Mouse (Mus musculus): ENCODE measurements at regions not wholly inside any gene's neighbourhood (a gene's known extent, or its start where the extent isn't known, plus 50 kb on each side); places are given as distances from the start of the nearest gene placed in this dataset.

DNA sequence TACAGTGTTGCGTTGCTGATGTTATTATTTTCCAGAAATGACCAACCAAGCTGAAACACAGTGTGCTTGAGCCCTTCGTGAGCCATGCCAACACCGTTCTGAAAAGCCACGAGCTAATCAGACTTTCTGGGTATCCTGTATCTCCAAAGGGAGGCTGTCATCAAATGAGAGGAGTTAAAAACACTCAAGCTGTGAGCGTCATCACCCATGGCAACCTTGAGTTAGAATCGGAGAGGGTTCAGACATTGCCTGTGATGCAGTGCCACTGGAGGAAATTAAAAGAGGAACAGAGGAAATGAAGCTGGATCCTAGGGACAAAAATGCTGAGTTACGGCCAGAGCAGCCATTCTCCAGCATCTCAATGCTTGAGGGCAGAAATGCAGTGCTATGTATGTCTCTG lies 838.6 kb downstream of the Ntrk3 start:
- ATAC-seq (ENCODE audit: low read depth) (no peak), DNase-seq (ENCODE audit: low spot score) (no peak)
- no peak overlapping the region for H3K4me2 ChIP-seq (ENCODE audit: low read depth, low read length)
- H3K9me3 ChIP-seq (ENCODE audit: control insufficient read depth, low read length), result no peaks in the 10 kb centered on the region
- no peaks in the 10 kb centered on the region for H3K4me1 ChIP-seq (ENCODE audit: control insufficient read depth, insufficient read depth, low read length)
- H3K27me3 ChIP-seq (replicated peaks; ENCODE audit: control insufficient read depth, insufficient read depth, low read length), result no peaks in the 10 kb centered on the region
- no peak overlapping the region for H3K4me3 ChIP-seq (ENCODE audit: low read depth, low read length)
- H3K27ac ChIP-seq (replicated peaks; ENCODE audit: low read depth, low read length), result no peak overlapping the region
- no peak overlapping the region for H3K9ac ChIP-seq (ENCODE audit: low read depth, low read length)
- 77% methylated on average over 7 of the region's 7 CpGs for WGBS
- no peaks in the 10 kb centered on the region for H3K36me3 ChIP-seq (ENCODE audit: control insufficient read depth, insufficient read depth, low read length)

DNA sequence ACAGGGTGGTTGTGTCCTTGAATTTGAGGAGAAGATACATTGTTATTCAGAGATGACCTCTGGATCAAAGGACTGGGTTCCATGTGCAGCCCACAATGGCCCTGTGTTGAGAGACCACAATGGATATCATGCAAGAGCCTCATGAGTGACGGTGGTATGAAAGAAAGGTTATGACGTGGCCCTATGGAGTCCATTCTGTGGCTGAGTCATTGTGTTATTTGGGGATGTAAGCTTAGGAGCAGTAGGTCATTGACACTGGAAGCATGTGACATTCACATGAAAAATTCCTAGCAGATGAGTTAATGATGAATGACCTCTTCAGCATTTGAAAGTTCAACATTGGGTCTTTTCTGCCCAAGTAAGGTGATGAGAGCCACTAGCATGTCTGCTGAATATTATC lies 849.3 kb downstream of the Ntrk3 start:
- WGBS, result 66% methylated on average over 2 of the region's 2 CpGs
- no peak for ATAC-seq (ENCODE audit: low read depth)

DNA sequence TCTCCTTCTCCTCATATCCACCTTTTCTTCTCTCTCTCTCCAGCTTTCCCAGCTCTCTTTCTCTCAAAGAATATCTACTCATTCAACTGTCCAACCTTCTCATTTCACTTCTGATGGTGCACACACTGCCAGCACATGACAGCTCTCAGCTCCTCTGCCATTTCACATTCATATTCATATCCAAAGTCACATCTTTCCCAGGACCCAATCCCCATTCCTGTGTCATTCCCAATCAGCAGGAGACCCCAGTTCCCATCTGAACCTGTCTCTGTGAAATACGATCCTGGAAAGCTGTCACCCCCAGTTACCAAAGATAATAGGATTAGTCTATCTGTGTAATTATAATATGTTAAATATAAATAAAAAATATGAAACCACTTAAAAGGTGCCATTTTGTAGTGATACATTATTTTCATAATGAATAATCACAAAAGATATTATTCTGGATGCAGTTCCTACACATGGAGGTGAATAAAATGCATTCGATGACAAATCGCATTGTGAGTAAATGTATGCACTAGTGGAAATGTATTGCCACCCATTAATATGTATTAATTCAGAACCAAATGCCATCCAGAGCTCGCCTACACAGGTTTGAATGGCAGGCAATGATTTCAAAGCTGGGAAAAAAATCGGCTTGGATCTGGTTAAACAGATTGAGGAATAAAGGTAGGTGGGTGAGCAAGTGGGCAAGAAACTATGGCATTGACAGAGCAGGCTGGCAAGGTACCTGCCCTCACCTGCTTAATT lies 855.0 kb downstream of the Ntrk3 start:
- DNase-seq (ENCODE audit: low spot score) (no peak), ATAC-seq (ENCODE audit: low read depth) (no peak)
- H3K9me3 ChIP-seq (ENCODE audit: control insufficient read depth, low read length), result no peaks in the 10 kb centered on the region
- no peak overlapping the region for H3K4me3 ChIP-seq (ENCODE audit: low read depth, low read length)
- H3K9ac ChIP-seq (ENCODE audit: low read depth, low read length), result no peak overlapping the region
- no peaks in the 10 kb centered on the region for H3K4me1 ChIP-seq (ENCODE audit: control insufficient read depth, insufficient read depth, low read length)
- no peaks in the 10 kb centered on the region for H3K27me3 ChIP-seq (replicated peaks; ENCODE audit: control insufficient read depth, insufficient read depth, low read length)
- H3K27ac ChIP-seq (replicated peaks; ENCODE audit: low read depth, low read length), result no peak overlapping the region
- WGBS, result 80% methylated on average over 5 of the region's 5 CpGs
- H3K4me2 ChIP-seq (ENCODE audit: low read depth, low read length), result no peak overlapping the region
- H3K36me3 ChIP-seq (ENCODE audit: control insufficient read depth, insufficient read depth, low read length), result no peaks in the 10 kb centered on the region

More for the DNA sequence above, 849.3 kb downstream of the Ntrk3 start:
- H3K4me1 ChIP-seq (ENCODE audit: control insufficient read depth, insufficient read depth, low read length), result no peaks in the 10 kb centered on the region
- no peak overlapping the region for H3K27ac ChIP-seq (replicated peaks; ENCODE audit: low read depth, low read length)
- no peak overlapping the region for H3K4me3 ChIP-seq (ENCODE audit: low read depth, low read length)
- H3K9ac ChIP-seq (ENCODE audit: low read depth, low read length), result no peak overlapping the region
- no peak overlapping the region for H3K4me2 ChIP-seq (ENCODE audit: low read depth, low read length)
- DNase-seq (ENCODE audit: low spot score), result no peak
- no peaks in the 10 kb centered on the region for H3K9me3 ChIP-seq (ENCODE audit: control insufficient read depth, low read length)
- H3K27me3 ChIP-seq (replicated peaks; ENCODE audit: control insufficient read depth, insufficient read depth, low read length), result no peaks in the 10 kb centered on the region
- no peaks in the 10 kb centered on the region for H3K36me3 ChIP-seq (ENCODE audit: control insufficient read depth, insufficient read depth, low read length)

DNA sequence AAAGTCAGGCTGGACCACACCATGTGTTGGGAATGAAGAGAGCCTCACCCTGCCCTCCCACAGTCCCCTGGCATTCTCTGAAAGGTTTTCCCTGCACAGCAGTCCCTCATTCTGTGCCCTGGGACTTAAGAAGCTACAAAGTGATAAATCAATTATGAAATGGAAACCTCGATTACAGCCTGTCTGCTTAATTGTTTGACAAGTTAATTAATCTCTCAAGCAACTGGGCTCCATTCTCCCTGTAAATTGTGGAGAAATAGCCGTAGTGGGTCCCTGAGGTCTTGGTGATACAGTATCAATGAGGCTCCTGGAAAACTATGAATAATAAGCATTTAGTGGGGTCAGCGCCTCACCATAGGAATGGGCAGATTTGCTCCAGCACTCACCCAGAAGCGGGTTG lies 870.3 kb downstream of the Ntrk3 start:
- H3K9me3 ChIP-seq (ENCODE audit: control insufficient read depth, low read length), result no peaks in the 10 kb centered on the region
- H3K27ac ChIP-seq (replicated peaks; ENCODE audit: low read depth, low read length), result no peak overlapping the region
- ATAC-seq (ENCODE audit: low read depth) (no peak), DNase-seq (ENCODE audit: low spot score) (no peak)
- no peaks in the 10 kb centered on the region for H3K4me1 ChIP-seq (ENCODE audit: control insufficient read depth, insufficient read depth, low read length)
- no peak overlapping the region for H3K4me2 ChIP-seq (ENCODE audit: low read depth, low read length)
- no peak overlapping the region for H3K9ac ChIP-seq (ENCODE audit: low read depth, low read length)
- no peaks in the 10 kb centered on the region for H3K36me3 ChIP-seq (ENCODE audit: control insufficient read depth, insufficient read depth, low read length)
- H3K27me3 ChIP-seq (replicated peaks; ENCODE audit: control insufficient read depth, insufficient read depth, low read length), result no peaks in the 10 kb centered on the region
- no peak overlapping the region for H3K4me3 ChIP-seq (ENCODE audit: low read depth, low read length)
- WGBS, result 57% methylated on average over 4 of the region's 4 CpGs

DNA sequence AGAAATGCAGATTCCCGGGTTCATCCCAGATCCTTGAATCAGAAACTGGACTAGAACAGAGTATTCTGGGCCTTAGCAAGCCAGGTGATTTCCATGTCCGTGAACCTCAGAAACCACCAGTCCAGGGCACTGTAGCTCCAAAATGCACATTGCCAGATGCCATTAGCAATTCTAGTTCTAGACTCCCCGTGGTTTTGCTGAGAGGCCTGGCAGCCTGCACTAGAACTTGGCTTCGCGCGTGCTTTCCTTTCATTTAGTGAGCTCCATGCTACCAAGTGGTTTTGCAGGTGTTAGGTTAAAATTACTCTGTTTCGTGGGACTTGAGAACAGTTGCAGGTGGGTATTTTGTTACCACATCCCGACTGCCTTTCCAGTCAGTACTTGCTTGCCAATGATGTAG lies 876.0 kb downstream of the Ntrk3 start:
- WGBS, result 80% methylated on average over 8 of the region's 8 CpGs
- no peaks in the 10 kb centered on the region for H3K9me3 ChIP-seq (ENCODE audit: control insufficient read depth, low read length)

DNA sequence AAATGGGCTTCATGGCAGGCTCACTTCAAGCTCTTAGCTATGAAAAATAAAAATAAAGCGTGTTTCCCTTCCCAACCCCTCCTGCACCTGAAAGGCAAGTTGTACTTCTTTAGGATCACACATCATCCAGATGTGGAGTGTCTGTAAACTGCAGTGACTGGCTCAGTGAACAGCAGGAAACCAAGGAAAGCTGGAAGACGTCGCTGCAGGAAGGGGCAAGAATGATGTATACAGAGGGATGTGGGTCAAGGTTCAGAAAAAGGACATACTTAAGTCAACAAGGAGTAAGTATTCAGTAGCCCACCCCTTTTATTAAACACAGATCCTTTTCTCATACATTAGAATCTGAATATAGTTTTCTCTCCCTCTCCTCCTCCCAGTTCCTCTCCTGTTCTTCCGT lies 879.4 kb downstream of the Ntrk3 start:
- H3K4me1 ChIP-seq (ENCODE audit: control insufficient read depth, insufficient read depth, low read length), result no peaks in the 10 kb centered on the region
- ATAC-seq (ENCODE audit: low read depth) (no peak), DNase-seq (ENCODE audit: low spot score) (no peak)
- no peak overlapping the region for H3K9ac ChIP-seq (ENCODE audit: low read depth, low read length)
- no peaks in the 10 kb centered on the region for H3K27me3 ChIP-seq (replicated peaks; ENCODE audit: control insufficient read depth, insufficient read depth, low read length)
- H3K27ac ChIP-seq (replicated peaks; ENCODE audit: low read depth, low read length), result no peak overlapping the region
- no peaks in the 10 kb centered on the region for H3K36me3 ChIP-seq (ENCODE audit: control insufficient read depth, insufficient read depth, low read length)
- H3K4me2 ChIP-seq (ENCODE audit: low read depth, low read length), result no peak overlapping the region
- no peaks in the 10 kb centered on the region for H3K9me3 ChIP-seq (ENCODE audit: control insufficient read depth, low read length)
- no peak overlapping the region for H3K4me3 ChIP-seq (ENCODE audit: low read depth, low read length)
- 41% methylated on average over 4 of the region's 4 CpGs for WGBS

More for the DNA sequence above, 876.0 kb downstream of the Ntrk3 start:
- Histone ChIP-seq H3K9ac (ENCODE audit: low read depth, low read length) (no peak overlapping the region), H3K4me3 (ENCODE audit: low read depth, low read length) (no peak overlapping the region), H3K4me1 (ENCODE audit: control insufficient read depth, insufficient read depth, low read length) (no peaks in the 10 kb centered on the region), H3K27ac (replicated peaks; ENCODE audit: low read depth, low read length) (no peak overlapping the region), H3K4me2 (ENCODE audit: low read depth, low read length) (no peak overlapping the region), H3K36me3 (ENCODE audit: control insufficient read depth, insufficient read depth, low read length) (no peaks in the 10 kb centered on the region), H3K27me3 (replicated peaks; ENCODE audit: control insufficient read depth, insufficient read depth, low read length) (no peaks in the 10 kb centered on the region)
- no peak for DNase-seq (ENCODE audit: low spot score)
- ATAC-seq (ENCODE audit: low read depth), result no peak

DNA sequence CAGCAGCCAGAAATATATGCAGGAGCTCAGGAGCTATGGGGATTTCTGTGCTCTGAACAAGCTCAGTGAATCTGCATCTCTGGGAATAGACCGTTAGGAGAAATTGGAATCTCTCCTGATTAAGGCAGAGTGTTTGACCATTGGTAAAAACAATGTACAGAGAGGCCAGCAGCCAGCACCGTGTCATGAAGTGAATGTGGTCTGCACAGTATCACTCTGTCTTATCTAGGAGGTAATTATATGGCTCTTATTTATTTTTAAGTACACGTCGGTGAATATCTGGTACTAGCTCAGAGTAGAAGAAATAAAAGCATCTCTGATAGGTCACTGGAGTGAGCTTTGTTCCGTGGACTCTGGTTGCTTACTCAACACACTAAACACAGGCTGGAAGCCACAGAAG lies 879.8 kb downstream of the Ntrk3 start:
- no peak overlapping the region for H3K27ac ChIP-seq (replicated peaks; ENCODE audit: low read depth, low read length)
- WGBS, result 74% methylated on average over 5 of the region's 5 CpGs
- H3K4me1 ChIP-seq (ENCODE audit: control insufficient read depth, insufficient read depth, low read length), result no peaks in the 10 kb centered on the region
- H3K4me2 ChIP-seq (ENCODE audit: low read depth, low read length), result no peak overlapping the region
- ATAC-seq (ENCODE audit: low read depth) (no peak; the same call in 1 of the 2 replicates), DNase-seq (ENCODE audit: low spot score) (no peak)
- H3K9me3 ChIP-seq (ENCODE audit: control insufficient read depth, low read length), result no peaks in the 10 kb centered on the region
- no peaks in the 10 kb centered on the region for H3K36me3 ChIP-seq (ENCODE audit: control insufficient read depth, insufficient read depth, low read length)
- H3K27me3 ChIP-seq (replicated peaks; ENCODE audit: control insufficient read depth, insufficient read depth, low read length), result no peaks in the 10 kb centered on the region
- H3K9ac ChIP-seq (ENCODE audit: low read depth, low read length), result no peak overlapping the region
- no peak overlapping the region for H3K4me3 ChIP-seq (ENCODE audit: low read depth, low read length)

DNA sequence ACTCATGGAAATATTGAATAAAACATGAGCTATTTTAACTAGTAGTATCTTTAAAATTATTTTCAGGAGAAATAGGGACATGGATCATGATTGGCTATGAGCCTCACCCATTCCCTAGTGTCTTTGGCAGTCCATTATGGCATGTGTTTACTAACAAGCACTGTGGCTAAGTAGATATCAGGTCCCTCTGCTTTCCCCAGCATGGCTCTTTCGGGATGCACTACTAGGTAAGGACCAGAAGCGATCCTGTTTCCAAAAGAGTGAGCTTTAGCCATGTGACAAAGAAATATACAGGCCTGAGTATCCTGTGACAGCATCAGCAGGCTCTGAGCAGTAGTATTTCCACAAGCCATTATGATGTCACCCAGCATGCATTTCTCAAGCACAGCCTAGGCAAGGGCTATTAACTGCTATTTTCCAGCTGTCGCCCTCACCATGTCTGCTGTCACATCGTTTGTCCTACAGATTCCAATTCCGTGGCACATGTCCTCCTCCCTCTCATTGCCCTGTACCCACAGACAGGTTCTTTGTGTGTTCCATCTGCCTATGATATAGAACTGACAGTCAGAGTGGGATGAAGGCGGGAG lies 882.1 kb downstream of the Ntrk3 start:
- no peaks in the 10 kb centered on the region for H3K4me1 ChIP-seq (ENCODE audit: control insufficient read depth, insufficient read depth, low read length)
- no peak overlapping the region for H3K4me2 ChIP-seq (ENCODE audit: low read depth, low read length)
- WGBS, result 79% methylated on average over 6 of the region's 6 CpGs
- ATAC-seq (ENCODE audit: low read depth) (0 out of 2 replicates have a peak, but pooled peaks have one; percentile 6), DNase-seq (ENCODE audit: low spot score) (no peak)
- H3K9me3 ChIP-seq (ENCODE audit: control insufficient read depth, low read length), result no peaks in the 10 kb centered on the region
- H3K4me3 ChIP-seq (ENCODE audit: low read depth, low read length), result no peak overlapping the region
- no peaks in the 10 kb centered on the region for H3K27me3 ChIP-seq (replicated peaks; ENCODE audit: control insufficient read depth, insufficient read depth, low read length)
- no peaks in the 10 kb centered on the region for H3K36me3 ChIP-seq (ENCODE audit: control insufficient read depth, insufficient read depth, low read length)
- H3K27ac ChIP-seq (replicated peaks; ENCODE audit: low read depth, low read length), result no peak overlapping the region
- H3K9ac ChIP-seq (ENCODE audit: low read depth, low read length), result no peak overlapping the region

DNA sequence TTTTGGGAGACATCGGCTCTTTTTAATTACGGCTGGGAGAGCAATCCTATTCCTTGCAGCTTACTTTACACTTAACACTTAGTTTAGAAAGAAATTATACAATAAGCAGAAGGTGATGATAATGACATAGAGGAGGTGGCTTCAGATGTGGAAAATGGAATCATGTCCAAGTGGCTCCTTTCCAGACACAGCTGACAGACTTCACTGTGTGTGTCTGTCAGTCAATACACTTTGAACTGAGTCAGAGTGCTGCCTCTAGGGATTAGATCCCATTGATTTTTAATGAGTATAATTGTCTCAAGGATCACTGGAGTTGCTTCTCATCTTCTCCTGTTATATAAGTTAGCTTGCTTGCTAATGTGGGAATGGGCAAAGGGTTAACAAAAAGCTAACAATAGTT lies 882.7 kb downstream of the Ntrk3 start:
- DNase-seq (ENCODE audit: low spot score), result peak; percentile 23
- Histone ChIP-seq H3K27me3 (replicated peaks; ENCODE audit: control insufficient read depth, insufficient read depth, low read length) (no peaks in the 10 kb centered on the region), H3K36me3 (ENCODE audit: control insufficient read depth, insufficient read depth, low read length) (no peaks in the 10 kb centered on the region), H3K27ac (replicated peaks; ENCODE audit: low read depth, low read length) (no peak overlapping the region), H3K4me2 (ENCODE audit: low read depth, low read length) (no peak overlapping the region), H3K4me3 (ENCODE audit: low read depth, low read length) (no peak overlapping the region), H3K9me3 (ENCODE audit: control insufficient read depth, low read length) (no peaks in the 10 kb centered on the region), H3K9ac (ENCODE audit: low read depth, low read length) (no peak overlapping the region), H3K4me1 (ENCODE audit: control insufficient read depth, insufficient read depth, low read length) (no peaks in the 10 kb centered on the region)
- ATAC-seq (ENCODE audit: low read depth), result no peak
- WGBS, result 53% methylated on average over 2 of the region's 2 CpGs
